Mouse (Mus musculus) adrenal gland, postnatal 25 days (tissue): ENCODE measurements around the gene Mup15. TPM values are rescaled to one million over a fixed set of nuclear protein-coding genes. Genes with fewer than 3 reads are reported as not detected.
"Not testable (repeated sequence)": the region's sequence is repeated elsewhere in the genome, so short reads cannot be mapped to it uniquely, and the experiment has no call there.

Experiments used
- DNase-seq: peaks from one replicate; pipeline ENCODE4 v3.0.0; 2021; ENCODE audit warnings: mixed read lengths
- long read RNA-seq: library from polyadenylated mRNA; stranded (forward); transcript quantifications from one replicate; pipeline ENCODE4 v2.0.0, GENCODE M21; 2021
- total RNA-seq: library from RNA; stranded (reverse); gene quantifications from 2 replicates; pipeline ENCODE4 v1.2.3, GENCODE M21; 2021

Gene Mup15
- total RNA-seq, result not detected in 2 replicates
- long read RNA-seq, transcript Mup15-201 (7 exons, 925 nt), result major isoform, 5 of 56 reads
- long read RNA-seq, partial matches to known transcripts, result 46 of 56 reads
- long read RNA-seq, other reads (novel, unspliced or antisense), result 5 of 56 reads

DNA sequence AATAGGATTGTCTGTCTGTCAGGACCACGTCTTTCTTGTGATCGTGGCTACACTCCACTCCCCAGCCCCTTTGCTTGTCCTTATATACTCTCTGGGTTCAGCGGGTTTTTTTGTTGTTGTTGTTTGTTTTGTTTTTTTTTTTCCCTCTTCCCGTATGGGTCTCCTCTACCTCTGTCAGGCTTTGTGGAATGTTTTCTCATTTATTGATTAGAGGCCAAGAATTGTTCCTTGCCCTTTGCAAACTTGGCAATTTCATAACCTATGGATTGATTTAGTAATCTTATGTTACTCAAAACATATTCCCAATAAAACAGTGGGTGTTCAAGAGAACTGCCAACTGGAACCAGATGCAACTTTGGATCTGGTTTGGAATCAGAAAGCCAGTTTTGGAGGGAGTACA lies at the start of gene Mup15:
TSS of gene Mup15 (minus strand) at position 101 of the 400 bp plus-strand sequence.
- DNase-seq, result not testable (repeated sequence)

Other genes with a start within 250 kb of the Mup15 start
- not detected in 2 replicates for gene Mup13, start 211.5 kb downstream of the Mup15 start, total RNA-seq
- gene Mup14, start 135.7 kb downstream of the Mup15 start, total RNA-seq, result 5.4 TPM in 1 of 2 replicates, not detected in the other
- gene Mup16, start 79.8 kb upstream of the Mup15 start, total RNA-seq, result 3.4 TPM in 1 of 2 replicates, not detected in the other
- gene Mup17, start 156.1 kb upstream of the Mup15 start, total RNA-seq, result 2.0 TPM in 1 of 2 replicates, not detected in the other
- gene Mup18, start 234.4 kb upstream of the Mup15 start, total RNA-seq, result not detected in 2 replicates